Mouse (Mus musculus) ES-E14 (cell line): ENCODE measurements around the gene Cdyl. TPM values are rescaled to one million over a fixed set of nuclear protein-coding genes. Genes with fewer than 3 reads are reported as not detected.
"Not testable (repeated sequence)": the region's sequence is repeated elsewhere in the genome, so short reads cannot be mapped to it uniquely, and the experiment has no call there.

Source experiments
- DNase-seq: peaks from one replicate; pipeline ENCODE4 v3.0.0-alpha.2; 2013; ENCODE audit warnings: low read depth, low spot score
- H3K27ac ChIP-seq: 2 replicates; pipeline ENCODE4 v1.5.1; 2012; ENCODE audit warnings: low read depth, mild to moderate bottlenecking, low read length, moderate library complexity, mixed read lengths; ENCODE audit not compliant: poor library complexity, insufficient read depth, severe bottlenecking
- H3K36me3 ChIP-seq: 2 replicates; pipeline ENCODE4 v1.6.1; 2012; ENCODE audit warnings: mild to moderate bottlenecking, low read length, moderate library complexity, mixed read lengths; ENCODE audit not compliant: control insufficient read depth, poor library complexity, insufficient read depth, severe bottlenecking
- H3K4me1 ChIP-seq, 2 experiments: fragments of 150-350 bp in 1 of 2; sonication (generic) in 1 of 2; 2 replicates each; pipeline ENCODE4 v1.6.1; 2012; ENCODE audit warnings: low read length in 2 of 2, mild to moderate bottlenecking in 1 of 2, mixed read lengths in 1 of 2; ENCODE audit not compliant: control insufficient read depth in 2 of 2, insufficient read depth in 2 of 2, poor library complexity in 1 of 2
- H3K4me3 ChIP-seq, 2 experiments: fragments of 150-350 bp in 1 of 2; sonication (generic) in 1 of 2; 2 replicates each; pipeline ENCODE4 v1.5.1; 2012; ENCODE audit warnings: low read length in 2 of 2, low read depth in 1 of 2, mild to moderate bottlenecking in 1 of 2, mixed read lengths in 1 of 2; ENCODE audit not compliant: insufficient read depth in 1 of 2, poor library complexity in 1 of 2, severe bottlenecking in 1 of 2
- H3K9ac ChIP-seq: 2 replicates; pipeline ENCODE4 v1.6.1; 2012; ENCODE audit warnings: low read depth, mild to moderate bottlenecking, low read length, mixed read lengths; ENCODE audit not compliant: poor library complexity, insufficient read depth, severe bottlenecking
- H3K9me3 ChIP-seq: fragments of 150-350 bp; sonication (generic); 2 replicates; pipeline ENCODE4 v1.6.1; 2012; ENCODE audit warnings: low read depth, mild to moderate bottlenecking, low read length; ENCODE audit not compliant: control insufficient read depth, insufficient read depth
- CHD2 ChIP-seq: IDR thresholded peaks from 2 replicates; pipeline ENCODE4 v1.6.1; 2014; ENCODE audit warnings: mild to moderate bottlenecking, low read depth, low read length, inconsistent platforms
- HCFC1 ChIP-seq: IDR thresholded peaks from 2 replicates; pipeline ENCODE4 v1.6.1; 2012; ENCODE audit warnings: low read length, inconsistent platforms, borderline replicate concordance; ENCODE audit not compliant: insufficient read depth
- MAFK ChIP-seq: IDR thresholded peaks from 2 replicates; pipeline ENCODE4 v1.6.1; 2014; ENCODE audit warnings: mild to moderate bottlenecking, low read depth, low read length, inconsistent platforms; ENCODE audit not compliant: insufficient read depth
- ZC3H11A ChIP-seq: IDR thresholded peaks from 2 replicates; pipeline ENCODE4 v1.6.1; 2012; ENCODE audit warnings: low read depth, mild to moderate bottlenecking, inconsistent platforms, low read length, borderline replicate concordance
- ZNF384 ChIP-seq: IDR thresholded peaks from 2 replicates; pipeline ENCODE4 v1.6.1; 2012; ENCODE audit warnings: low read depth, low read length, inconsistent platforms
- in situ Hi-C, 2 experiments: fragments of 600-800 bp; cut with MboI; formaldehyde crosslinking; loops; one replicate each; pipeline ENCODE4 v1.15.1; 2025; ENCODE audit warnings: low sequenced_read_pairs in 2 of 2, inconsistent platforms in 1 of 2; ENCODE audit not compliant: unreplicated experiment in 2 of 2
- total RNA-seq: library from RNA; depleted of rRNA; stranded (reverse); fragments of 300-350 nt; gene quantifications from 2 replicates; pipeline ENCODE4 v1.2.3, GENCODE M21; 2012

Cdyl gene
- total RNA-seq, 1 experiment: 20.3 TPM

- TF ChIP-seq CHD2: no peak
- TF ChIP-seq HCFC1: no peak
- TF ChIP-seq ZC3H11A: no peak
- TF ChIP-seq ZNF384: no peak
- no peak for TF ChIP-seq MAFK
- H3K4me3 ChIP-seq: no peak overlapping the region
- DNase-seq: no peak
- in situ Hi-C loops: no loop called here
- no peak overlapping the region; the same call in 1 of the 2 replicates for H3K27ac ChIP-seq
- no peaks in the 10 kb centered on the region for H3K9me3 ChIP-seq
- peaks cover 3 to 13% of the 10 kb centered on the region in 2 experiments; a peak in 3 of 4 replicates for H3K4me1 ChIP-seq
- H3K9ac ChIP-seq: no peak overlapping the region
- no peaks in the 10 kb centered on the region; the same call in 1 of the 2 replicates for H3K36me3 ChIP-seq
Observed at GRCm38 (mm10) chr13:35833941-35834340, 174.3 kb downstream of the Cdyl start.

- H3K27ac ChIP-seq: no peak overlapping the region
- H3K9ac ChIP-seq: no peak overlapping the region
- DNase-seq: no peak
- TF ChIP-seq MAFK (no peak), CHD2 (no peak), ZNF384 (no peak), ZC3H11A (no peak), HCFC1 (no peak)
- in situ Hi-C loops: no loop called here
- no peak overlapping the region for H3K4me3 ChIP-seq
- H3K9me3 ChIP-seq: no peaks in the 10 kb centered on the region
- peaks cover 5% of the 10 kb centered on the region for H3K36me3 ChIP-seq
- peaks cover 3 to 15% of the 10 kb centered on the region in 2 experiments; a peak in 3 of 4 replicates for H3K4me1 ChIP-seq
Observed at GRCm38 (mm10) chr13:35835669-35836068, 176.0 kb downstream of the Cdyl start.

GRCm38 (mm10) chr13:35836501-35836900 is 176.9 kb downstream of the Cdyl start:
- H3K4me3 ChIP-seq, in situ Hi-C loops: not testable (repeated sequence)

GRCm38 (mm10) chr13:35840102-35840501 is 180.5 kb downstream of the Cdyl start:
- Histone ChIP-seq H3K4me3 (no peak overlapping the region), H3K9ac (no peak overlapping the region), H3K27ac (no peak overlapping the region), H3K36me3 (peaks cover 16% of the 10 kb centered on the region; the same call in 1 of the 2 replicates), H3K9me3 (no peaks in the 10 kb centered on the region), H3K4me1 (peaks cover 0 to 4% of the 10 kb centered on the region in 2 experiments; a peak in 2 of 4 replicates)
- in situ Hi-C loops: no loop called here
- DNase-seq: no peak
- TF ChIP-seq CHD2 (no peak), ZC3H11A (no peak), HCFC1 (no peak), MAFK (no peak), ZNF384 (no peak)

More at GRCm38 (mm10) chr13:35836501-35836900, 176.9 kb downstream of the Cdyl start:
- peaks cover 3 to 15% of the 10 kb centered on the region in 2 experiments; a peak in 3 of 4 replicates for H3K4me1 ChIP-seq
- not testable (repeated sequence) for H3K27ac ChIP-seq, H3K36me3 ChIP-seq, DNase-seq, H3K9ac ChIP-seq, H3K9me3 ChIP-seq

GRCm38 (mm10) chr13:35843383-35843782 is 183.8 kb downstream of the Cdyl start:
- TF ChIP-seq ZNF384 (no peak), HCFC1 (no peak), CHD2 (no peak), MAFK (no peak), ZC3H11A (no peak)
- Histone ChIP-seq H3K4me3 (no peak overlapping the region), H3K9me3 (no peaks in the 10 kb centered on the region), H3K27ac (no peak overlapping the region), H3K36me3 (peaks cover 21% of the 10 kb centered on the region; the same call in 1 of the 2 replicates), H3K9ac (no peak overlapping the region), H3K4me1 (peaks cover 0 to 19% of the 10 kb centered on the region in 2 experiments; a peak in 1 of 4 replicates)
- in situ Hi-C loops: no loop called here
- no peak for DNase-seq
